Mouse (Mus musculus): ENCODE data around the gene BC005624. TPM values are rescaled to one million over a fixed set of nuclear protein-coding genes. Genes with fewer than 3 reads are reported as not detected.

The BC005624 gene
- 10 to 100 TPM; 52.1 to 55.8 TPM for total RNA-seq (2021)

- peak; percentile 100 for DNase-seq
- intact Hi-C loops (cut with DNase I): no loop called here
Measured at GRCm38 (mm10) chr2:30981790-30982513, at the start of gene BC005624, which contains the start of gene Usp20. TSS of gene BC005624 (minus strand) at chr2:30982201. TSS of gene Usp20 (plus strand) at chr2:30982279.

DNA sequence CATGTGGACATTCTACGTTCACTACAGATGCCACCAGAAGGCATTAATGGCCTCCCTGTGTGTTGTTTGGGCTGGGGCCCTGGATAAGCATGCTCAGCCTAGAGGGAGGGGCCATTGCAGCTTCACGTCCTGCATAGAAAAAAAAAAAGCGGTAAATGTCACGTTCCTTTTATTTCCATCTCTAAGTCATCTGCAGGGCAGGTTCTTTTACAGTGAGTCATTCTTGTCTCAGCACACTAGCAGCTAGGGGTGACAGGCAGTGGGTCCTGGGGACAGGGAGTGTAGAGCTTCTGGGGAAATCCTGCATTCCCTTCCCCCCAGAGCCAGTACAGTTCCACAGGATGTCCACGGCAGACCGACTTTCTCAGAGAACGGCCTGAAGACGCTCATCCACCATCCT is 44.6 kb upstream of the BC005624 start:
- DNase-seq: no peak
- intact Hi-C loops (cut with DNase I): no loop called here

DNA sequence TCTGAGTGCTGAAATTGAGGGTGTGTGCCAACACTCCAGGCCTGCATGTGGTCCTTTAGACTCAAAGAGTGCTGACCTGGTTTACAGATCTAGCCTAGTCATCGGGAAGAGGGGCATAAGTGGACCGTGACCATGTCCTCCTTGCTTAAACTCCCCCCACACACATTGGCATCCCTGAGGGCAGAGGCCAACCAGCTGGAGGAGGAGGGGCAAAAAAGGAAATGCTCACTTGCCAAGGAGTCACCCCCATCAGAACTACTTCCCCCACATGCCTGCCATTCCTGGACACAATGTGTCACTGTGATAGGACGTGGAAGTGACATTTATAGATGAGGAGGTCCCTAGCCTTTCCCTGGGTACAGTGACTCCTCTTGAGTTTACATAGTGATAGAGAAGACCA is 43.5 kb upstream of the BC005624 start:
- DNase-seq: no peak
- intact Hi-C loops (cut with DNase I): no loop called here

DNA sequence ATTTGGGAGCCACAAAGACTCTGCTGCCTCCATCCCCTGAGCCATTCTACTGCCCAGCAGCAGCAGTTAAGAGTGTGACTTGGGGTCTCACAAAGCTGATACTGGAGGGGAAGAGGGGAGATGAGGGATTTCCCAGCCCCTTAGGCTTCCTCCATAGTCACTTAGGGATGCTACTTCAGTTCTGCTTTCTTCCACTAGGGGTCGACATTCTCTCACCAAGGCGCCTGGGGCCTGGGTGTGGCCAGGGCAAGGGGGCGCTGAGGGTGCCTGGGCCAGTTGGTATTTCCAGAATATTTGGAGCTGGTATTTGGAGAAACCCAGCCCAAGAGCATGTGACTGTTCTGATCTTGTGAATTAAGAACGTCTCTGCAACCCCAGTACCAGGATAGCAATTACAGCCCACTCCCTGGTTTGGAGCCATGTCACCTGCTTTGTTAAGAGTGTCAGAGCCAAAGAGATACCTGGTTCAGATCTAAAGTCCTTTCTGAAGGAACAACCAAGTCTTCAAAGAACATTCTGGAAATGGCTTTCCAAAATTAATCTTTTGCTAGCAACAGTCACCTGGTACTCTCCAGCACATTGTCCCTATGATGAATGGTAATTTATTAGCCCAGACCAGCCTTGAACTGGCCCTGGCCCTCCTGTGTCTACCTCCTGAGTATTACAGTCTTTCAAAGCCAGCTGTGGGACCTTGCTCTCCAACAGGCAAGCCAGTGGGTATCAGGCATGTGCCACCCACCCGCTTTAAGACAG is 42.8 kb upstream of the BC005624 start:
- intact Hi-C loops (cut with DNase I): no loop called here
- DNase-seq: peak; percentile 56

DNA sequence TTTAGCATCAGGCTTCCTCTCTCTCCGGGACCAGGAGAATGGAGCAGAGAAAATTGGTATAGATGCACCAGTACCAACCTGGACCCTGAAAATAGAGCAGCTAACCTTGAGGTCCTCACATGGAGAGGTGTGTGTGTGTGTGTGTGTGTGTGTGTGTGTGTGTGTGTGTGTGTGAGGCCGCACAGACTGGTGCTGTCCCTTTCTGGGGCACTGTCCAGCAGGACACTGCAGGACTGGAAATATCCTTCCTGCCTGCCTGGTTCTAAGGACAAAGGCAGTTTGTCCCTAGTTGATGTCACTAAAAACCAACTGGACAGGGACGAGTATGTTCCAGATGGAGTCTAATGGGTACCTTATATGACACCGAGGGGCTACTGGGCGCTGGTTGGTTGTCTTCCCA is 41.9 kb upstream of the BC005624 start:
- intact Hi-C loops (cut with DNase I): no loop called here
- no peak for DNase-seq

DNA sequence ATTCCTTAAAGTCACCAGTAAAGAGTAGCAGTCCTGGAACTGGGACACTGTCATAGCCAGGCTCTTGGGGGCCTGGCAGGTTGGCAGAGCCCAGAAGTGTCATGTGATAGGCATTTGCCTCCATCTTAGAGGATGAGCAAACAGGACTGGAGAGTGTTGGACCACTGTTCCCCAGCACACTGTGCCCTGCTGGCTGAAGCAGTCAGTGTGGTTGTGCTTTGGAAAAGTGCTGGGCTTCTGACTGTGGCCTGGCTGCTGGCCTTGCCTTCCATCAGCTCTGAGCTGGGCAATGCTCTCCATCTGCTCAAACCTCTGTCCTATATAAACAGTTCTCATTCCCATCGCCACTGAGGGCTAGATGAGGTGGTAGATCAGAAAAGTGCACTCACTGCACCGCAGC is 38.2 kb upstream of the BC005624 start:
- DNase-seq: no peak
- intact Hi-C loops (cut with DNase I): no loop called here

DNA sequence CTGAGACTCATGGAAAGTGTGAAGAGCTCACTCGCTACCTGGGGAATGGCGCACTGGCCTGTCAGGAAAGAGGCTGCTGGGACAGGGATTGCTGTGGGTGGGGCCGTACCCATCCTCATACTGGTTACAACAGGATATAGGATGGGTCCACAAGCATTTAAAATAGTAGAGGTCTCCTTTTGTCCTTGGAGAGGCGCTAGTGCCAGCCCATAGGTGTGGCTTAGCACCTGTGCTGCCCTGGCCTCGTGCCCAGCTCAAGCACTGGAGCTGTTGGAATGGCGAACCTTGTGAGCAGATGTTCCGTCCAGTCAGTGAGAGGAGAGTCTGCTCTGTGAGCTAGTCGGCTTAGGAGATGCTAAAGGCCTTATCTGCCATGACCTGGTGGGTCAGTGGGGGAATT is 37.0 kb upstream of the BC005624 start:
- peak; percentile 36 for DNase-seq
- intact Hi-C loops (cut with DNase I): no loop called here

DNA sequence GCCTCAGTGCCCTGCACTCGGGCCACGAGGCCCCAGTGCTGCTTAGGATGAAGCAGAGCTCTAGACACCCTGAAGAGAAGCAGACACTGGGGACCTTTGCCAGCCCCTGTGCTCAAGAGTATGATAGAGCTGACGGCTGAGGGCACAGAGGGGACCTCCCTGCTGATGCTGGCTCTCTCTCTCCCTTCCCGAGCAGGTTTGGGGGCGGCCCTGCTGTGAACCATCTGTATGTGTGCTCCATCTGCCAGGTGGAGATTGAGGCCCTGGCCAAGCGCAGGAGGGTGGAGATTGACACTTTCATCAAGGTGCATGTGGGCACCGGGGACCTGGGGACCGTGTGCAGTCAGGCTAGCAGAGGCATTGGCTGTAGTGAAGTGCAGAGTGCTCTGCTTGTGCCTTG is 36.5 kb upstream of the BC005624 start:
- DNase-seq: peak; percentile 51
- intact Hi-C loops (cut with DNase I): no loop called here

GRCm38 (mm10) chr2:31017625-31018317 is 35.8 kb upstream of the BC005624 start:
- intact Hi-C loops (cut with DNase I): no loop called here
- no peak for DNase-seq

DNA sequence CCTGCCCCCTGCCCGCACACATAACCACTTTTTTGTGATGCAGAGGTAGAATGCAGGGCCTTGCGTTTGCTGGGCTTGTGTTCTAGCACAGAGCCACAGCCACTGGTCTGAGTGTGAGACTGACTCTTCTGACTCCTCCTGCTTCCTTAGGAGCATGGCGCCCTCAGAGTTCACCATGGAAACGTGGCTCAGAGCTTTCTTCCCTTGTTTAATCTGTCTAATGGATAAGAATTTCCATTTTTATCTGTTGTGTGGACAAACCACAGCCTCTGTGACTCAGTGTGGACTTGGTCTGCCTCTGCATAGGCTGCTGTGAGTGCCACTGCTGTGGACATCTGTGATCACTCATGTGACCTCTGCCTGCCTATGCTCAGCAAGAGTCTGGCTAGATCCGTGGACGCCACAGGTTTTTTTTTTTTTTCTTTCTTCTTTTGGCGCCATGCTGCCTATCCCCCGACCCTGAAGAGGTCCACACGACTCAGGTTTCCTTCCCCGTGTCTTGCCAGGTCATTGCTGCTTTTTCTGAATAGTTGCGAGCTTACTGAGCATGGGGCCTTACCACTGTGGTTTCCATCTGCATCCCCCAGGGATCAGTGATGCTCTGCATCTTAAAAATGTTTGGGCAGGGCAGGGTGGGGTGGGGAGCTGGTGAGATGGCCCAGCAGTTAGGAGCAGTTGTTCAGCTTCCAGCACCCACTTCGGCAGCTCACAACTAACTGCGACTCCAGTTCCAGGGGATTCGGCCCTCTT is 31.5 kb upstream of the BC005624 start:
- no peak for DNase-seq
- intact Hi-C loops (cut with DNase I): no loop called here

DNA sequence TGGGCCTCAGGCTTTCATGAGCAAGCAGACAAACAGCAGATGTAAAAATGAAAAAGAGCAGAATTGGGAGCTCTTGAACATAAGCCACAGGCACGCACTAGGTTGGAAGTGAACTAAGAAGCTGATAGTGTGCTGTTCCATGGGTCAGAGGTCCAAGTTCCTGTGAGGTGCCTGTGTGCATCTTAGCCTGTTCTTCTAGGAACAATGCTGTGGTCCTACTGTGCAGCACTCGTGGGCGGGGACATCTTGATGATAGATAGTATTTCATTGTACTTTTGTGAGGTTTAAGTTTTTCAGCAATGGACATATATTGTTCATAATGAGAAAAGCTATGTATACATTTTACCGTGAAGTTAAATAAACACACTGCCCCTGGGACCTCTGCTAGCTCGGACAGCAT is 25.2 kb upstream of the BC005624 start:
- DNase-seq: no peak
- intact Hi-C loops (cut with DNase I): no loop called here

DNA sequence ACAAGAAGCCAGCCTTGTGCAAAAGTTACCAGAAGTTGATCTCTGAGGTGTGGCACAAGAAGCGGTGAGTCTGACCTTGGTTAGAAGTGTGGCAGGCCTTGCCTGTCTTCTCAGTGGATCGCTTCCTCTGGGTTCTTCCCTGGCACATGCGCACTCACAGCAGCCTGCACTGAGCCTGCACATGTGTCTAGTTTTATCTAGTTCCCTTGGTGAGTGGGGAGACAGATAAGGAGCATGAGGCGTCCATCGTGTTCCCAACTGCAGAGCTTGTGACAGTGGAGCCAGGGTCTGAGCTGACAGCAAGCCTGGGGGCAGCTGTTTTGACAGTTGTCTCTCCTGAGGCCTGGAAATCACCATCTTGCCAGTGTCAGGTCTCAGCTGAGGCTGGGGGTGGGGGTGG is 24.4 kb upstream of the BC005624 start:
- DNase-seq: no peak
- intact Hi-C loops (cut with DNase I): no loop called here

DNA sequence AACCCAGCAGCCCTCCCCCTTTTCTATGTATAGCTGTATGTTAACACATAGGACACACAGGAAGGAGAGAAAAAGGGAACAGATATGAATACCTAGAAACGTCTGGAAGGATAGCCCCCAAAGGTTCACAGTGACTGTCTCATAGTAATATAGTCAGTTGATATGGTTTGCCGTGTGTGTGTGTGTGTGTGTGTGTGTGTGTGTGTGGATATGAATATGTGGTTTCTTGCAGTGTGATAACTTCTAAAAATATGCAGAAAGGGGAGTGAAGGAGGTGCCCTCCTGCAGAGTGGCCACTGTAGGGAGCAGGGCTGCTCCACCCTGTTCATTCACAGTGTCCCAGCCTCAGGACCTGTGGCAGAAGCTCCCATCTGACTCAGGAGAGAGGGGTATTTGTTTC is 23.5 kb upstream of the BC005624 start:
- no peak for DNase-seq
- intact Hi-C loops (cut with DNase I): no loop called here

GRCm38 (mm10) chr2:31002857-31003256 is 20.9 kb upstream of the BC005624 start:
- no peak for DNase-seq
- intact Hi-C loops (cut with DNase I): no loop called here

DNA sequence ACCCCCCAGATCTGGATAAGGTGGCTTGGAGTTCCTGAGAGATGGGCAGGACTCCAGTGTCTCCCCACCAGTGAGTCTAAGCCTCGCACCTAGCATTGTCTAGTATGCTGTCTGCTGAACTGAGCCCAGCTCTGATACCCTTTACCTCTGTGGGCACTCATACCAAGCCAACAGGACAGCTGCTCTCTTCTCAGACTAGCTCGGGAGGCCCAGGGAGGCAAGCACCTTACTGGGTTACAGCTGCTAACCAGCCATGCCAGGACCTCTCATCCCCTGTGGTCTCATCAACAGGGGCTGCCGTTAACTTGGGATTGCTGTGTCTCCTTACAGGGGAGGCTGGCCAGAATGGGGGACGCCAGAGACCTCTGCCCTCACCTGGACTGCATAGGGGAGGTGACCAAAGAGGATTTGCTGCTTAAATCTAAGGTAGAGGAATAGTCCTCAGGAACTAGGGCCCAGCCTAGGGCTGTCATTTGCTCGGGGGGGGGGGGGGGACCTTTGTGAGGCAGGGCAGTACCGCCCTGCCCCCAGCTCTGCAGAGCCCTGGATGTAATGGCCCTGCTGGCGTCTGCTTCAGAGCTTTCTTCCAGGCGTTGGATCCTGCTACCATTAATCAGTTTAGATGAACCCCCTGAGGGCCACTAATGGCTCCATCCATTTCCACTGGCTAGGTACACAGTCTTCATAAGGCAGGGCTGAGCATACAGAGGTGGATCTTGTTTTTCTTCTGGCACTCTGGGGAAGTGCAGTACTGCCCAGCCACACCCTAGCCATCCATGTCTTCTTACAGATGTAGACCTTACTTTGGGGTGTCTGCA is 16.7 kb upstream of the BC005624 start:
- no peak for DNase-seq

DNA sequence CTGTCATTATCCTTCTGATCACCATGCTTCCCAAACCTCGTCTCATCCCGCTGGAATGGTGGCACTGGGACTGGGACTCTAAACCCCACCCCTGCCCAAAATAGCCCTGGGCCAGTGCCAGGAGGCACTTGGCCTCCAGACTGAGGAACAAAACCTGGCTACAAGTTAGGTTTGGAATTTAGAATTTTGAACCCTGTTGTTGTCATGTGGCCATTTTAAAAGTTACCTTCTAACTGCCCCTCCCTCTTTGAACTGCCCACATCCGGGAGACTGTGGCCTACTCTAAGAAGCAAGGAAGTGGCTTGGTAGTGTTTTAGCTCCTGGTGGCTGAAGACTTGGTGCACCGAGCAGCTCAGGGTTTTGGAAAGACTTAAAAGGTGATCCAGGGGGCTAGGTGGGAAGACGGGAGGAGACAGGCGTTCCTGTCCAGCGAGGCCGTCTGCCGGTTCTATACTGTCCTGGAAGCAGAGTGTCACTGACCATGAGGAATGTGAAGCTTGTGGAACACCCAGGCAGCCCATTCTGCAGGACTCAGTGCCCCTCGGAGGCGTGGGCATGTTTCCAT is 13.5 kb upstream of the BC005624 start:
- intact Hi-C loops (cut with DNase I): no loop called here
- DNase-seq: no peak

More for the DNA sequence above, 16.7 kb upstream of the BC005624 start:
- intact Hi-C loops (cut with DNase I): no loop called here

- intact Hi-C loops (cut with DNase I): no loop called here
Measured at GRCm38 (mm10) chr2:30994853-30995252, 12.9 kb upstream of the BC005624 start.

DNA sequence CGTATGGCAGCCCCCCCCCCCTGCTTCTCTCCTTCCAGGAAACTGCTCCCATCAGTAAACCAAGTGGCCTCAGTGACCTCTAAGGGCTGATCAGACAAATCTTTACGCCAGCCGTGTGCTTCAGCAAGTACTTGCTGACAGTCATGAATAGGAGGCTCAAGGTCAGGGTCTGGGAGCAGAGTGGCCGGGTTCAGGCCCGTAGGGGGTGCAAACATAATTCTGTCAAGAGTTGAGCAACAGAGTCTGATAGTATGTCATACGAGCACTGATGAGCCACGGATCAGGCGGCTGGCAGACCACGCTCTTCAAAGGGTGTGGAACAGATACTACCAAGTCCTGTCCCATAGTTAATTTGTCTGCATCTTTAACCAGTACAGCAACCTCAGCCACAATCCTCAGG is 8.2 kb upstream of the BC005624 start:
- DNase-seq: no peak
- intact Hi-C loops (cut with DNase I): no loop called here

More at GRCm38 (mm10) chr2:30994853-30995252, 12.9 kb upstream of the BC005624 start:
- no peak for DNase-seq

DNA sequence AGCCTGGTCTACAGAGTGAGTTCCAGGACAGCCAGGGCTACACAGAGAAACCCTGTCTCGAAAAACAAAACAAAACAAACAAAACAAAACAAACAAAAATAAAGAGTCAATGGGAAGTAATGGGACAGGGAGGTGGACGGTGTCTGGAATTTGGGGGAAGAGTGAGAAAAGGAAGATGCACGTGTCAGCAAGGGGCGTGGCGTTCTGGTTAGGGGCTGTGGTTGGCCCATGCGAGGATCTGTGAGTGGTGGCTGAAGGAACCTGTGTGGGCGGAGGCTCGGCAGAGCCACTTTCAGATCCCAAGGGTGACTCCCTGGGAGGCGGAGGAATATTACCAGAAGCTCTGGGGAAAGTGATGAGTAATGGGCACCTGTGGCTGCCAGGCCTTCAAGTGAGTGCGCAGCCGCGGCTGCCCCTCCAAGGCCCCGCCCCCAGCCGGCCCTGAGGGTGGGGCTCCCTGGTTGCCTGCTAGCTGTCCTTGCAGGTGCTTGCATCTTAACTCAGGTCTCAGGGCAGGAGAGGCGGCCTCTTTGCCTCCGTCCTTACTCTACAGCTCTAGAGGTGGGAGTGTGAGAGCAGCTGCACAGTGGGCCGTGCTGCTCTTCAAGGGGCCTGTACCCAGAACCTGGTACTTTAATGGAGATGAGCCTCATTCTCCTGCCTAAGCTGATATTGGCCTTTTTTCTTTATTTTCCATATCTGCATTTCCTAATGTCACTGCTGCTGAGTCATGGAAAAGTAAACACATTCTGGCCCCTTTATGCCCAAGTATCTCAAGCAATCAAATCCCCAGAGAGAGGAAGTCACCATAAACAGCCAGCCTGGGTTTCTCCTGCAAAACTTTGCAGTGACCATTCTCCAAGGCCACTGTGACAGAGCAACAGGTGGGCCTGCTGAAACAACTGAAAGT is 3.4 kb upstream of the BC005624 start:
- intact Hi-C loops (cut with DNase I): no loop called here
- no peak for DNase-seq

Data from left cerebral cortex, postnatal 4 days (tissue).